Mouse (Mus musculus): ENCODE data around the gene Ccar1. TPM values are rescaled to one million over a fixed set of nuclear protein-coding genes. Genes with fewer than 3 reads are reported as not detected.
"Not testable (repeated sequence)": the region's sequence is repeated elsewhere in the genome, so short reads cannot be mapped to it uniquely, and the experiment has no call there.

Gene Ccar1
- total RNA-seq (2021) (100 to 1,000 TPM in 1 of 2 experiments, 10 to 100 TPM in 1; 48.2 to 114 TPM), polyA plus RNA-seq (2012; rRNA removed) (32.4 and 49.1 TPM in 2 replicates)
- long read RNA-seq, full-length matches to known transcripts = 11 of 23 reads
- long read RNA-seq, partial matches to known transcripts = 5 of 23 reads
- long read RNA-seq, other reads (novel, unspliced or antisense) = 7 of 23 reads

- peak; percentile 99 for DNase-seq
Observed at GRCm38 (mm10) chr10:62792177-62793090, at the start of gene Ccar1. Ccar1 (minus strand) TSS chr10:62792286.

DNA sequence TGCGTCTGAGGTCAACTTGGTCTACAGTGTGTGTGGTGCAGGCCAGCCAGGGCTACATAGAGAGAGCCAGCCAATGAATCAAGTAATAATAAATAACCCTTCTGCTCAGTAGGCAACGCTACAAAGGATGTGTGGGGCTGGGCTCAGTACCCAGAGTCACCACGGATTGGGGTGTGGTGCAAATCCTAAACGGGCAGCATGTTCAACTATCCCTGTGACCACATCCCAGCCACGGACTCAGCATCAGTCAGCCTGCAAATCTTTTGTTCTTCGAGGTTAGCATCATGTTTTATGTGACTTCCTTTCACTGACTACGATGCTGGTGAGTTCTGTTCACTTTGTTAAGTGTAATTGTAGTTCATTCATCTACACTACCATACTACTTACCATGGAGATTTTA, 48.6 kb upstream of the Ccar1 start:
- no peak for DNase-seq

DNA sequence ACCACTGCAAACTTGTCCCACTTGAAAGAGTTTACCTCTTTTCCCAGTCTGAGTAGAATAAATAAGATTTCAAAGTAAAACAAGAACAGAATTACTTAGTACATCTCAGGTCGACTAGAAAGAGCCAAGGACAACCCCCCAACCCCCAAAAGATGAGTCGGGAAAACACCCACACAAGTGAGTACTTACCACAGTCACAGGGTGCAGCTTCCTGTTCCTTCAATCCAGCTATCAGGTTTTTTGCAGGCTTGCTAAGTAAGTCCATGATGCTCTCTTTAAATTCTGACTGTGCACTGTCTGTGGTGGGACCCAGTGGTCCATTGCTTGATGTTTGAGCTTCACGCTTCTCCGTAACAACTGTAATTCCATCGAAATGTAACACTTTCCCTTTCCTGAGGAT, 45.9 kb upstream of the Ccar1 start:
- DNase-seq = no peak

- no peak for DNase-seq
Observed at GRCm38 (mm10) chr10:62832783-62833182, 40.7 kb upstream of the Ccar1 start.

DNA sequence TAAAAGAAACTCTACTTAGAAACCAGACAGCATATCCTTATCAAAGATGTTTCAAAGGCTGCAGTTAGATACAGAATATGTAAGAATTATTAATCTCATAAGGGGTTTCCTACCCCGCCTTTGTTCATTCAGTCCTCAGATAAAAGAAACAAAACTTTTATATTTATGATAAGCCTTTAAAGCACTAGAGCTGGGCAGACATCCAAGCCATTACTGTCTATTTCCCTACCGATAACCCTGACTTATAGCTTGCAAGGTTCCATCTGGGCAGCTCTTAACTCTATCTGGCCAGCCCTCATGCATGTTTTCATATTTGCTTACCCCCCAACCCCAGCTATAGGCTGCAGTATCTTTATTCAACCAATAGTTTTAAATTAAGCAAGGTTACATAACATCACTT, 39.5 kb upstream of the Ccar1 start:
- DNase-seq = no peak

GRCm38 (mm10) chr10:62824474-62824873, 32.4 kb upstream of the Ccar1 start:
- no peak for DNase-seq

DNA sequence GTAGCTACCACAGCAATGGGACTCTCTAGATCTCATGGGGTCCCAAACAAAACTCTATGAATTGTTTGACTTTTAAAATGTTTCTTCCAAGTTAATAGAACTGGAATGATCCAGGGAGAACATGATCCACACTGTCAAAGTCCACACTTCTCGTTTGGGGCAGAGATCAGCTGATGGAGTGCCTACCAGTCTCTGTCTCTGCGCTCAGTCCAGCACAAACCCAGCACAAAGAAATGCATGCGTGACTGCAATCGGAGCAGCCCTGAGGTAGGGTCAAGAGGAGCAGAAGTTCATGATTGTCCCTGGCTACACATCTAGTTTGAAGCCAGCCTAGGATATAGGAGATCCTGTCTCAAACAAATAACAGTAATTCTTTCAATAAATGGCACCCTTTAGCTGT, 31.3 kb upstream of the Ccar1 start:
- no peak for DNase-seq

DNA sequence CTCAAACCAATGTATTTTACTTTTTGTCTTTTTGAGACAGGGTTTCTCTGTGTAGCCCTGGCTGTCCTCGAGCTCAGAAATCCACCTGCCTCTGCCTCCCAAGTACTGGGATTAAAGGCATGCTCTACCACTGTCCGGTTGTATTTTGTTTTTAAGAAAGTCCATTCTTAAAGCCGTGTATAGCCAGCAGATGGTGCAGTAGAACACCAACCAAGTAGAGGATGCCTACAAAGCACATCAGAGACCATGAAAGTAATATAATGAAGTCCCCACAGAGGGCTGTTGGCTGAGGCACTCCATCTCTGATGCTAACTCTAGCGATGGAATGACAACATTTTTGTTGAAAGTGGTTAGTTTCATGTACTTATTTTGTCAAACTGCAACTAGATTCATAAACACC, 17.9 kb upstream of the Ccar1 start:
- DNase-seq = no peak

DNA sequence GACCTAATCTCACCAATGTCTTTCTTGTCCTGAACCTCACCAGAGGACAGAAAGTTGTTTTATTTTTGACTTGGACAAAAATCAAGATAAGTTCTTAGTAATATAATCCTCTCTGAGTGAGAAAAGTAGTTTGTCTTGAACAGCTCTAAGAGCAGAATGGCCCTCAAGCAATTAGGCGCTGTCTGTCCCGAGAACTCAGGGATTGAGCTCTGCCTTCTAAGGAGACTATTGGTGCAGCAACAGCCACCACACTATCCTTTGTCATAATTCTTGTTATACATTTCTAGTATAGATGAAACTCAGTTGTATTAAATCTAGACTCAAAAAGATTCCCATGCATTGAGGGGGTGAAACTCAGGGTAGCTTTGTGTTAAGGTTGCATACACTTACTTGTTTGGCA, 16.7 kb upstream of the Ccar1 start:
- DNase-seq = no peak

DNA sequence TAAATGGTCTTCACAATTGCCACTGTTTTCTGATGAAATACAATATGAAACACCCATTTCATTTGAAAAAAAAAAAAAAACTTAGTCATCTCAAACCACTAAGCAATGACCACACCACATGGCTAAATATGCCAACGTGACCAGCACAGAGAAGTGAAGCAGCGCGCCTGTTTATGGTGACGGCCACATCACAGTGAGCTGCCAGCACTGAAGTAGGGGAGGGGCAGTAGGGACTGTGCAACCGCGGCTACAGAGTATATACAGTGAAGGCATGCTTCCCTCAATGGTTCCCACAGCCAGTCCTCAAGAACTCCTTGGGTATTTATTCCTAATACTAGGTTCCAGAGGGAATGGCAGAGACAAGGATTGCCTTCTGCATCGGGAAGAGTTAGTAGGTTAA, 16.2 kb upstream of the Ccar1 start:
- no peak for DNase-seq

DNA sequence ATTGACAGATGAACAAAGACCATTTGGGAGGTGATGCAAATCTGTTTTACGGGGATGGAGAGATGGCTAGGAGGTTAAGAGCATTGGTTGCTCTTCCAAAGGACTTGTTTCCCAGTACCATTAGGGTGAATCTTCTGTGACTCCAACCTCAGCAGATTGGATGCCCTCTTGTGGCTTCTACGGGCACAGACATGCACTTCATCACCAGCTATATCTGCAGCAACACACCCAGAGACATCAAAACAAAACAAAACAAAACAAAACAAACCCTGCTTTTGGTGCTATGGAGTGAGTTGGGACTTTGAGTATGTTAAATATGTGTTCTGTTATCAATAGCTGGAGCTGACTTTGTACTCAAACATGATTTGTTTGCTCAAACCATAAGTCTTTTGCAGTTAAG, 12.0 kb upstream of the Ccar1 start:
- DNase-seq = no peak

GRCm38 (mm10) chr10:62803296-62803695, 11.2 kb upstream of the Ccar1 start:
- DNase-seq = no peak

DNA sequence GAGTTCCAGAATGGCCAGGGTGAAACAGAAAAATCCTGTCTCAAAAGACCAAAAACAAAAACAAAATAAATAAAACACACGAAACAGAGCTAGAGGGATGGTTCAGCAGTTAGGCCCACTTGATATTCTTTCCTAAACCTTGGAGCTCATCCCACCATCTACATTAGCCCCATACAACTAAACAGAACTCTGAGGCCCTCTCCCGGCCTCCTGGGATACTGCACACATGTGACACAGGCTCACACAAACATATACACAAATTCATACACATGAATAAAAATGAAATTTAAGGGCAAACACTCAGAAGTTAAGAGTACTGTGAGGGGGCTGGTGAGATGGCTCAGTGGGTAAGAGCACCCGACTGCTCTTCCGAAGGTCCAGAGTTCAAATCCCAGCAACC, 2.1 kb upstream of the Ccar1 start:
- no peak for DNase-seq

DNA sequence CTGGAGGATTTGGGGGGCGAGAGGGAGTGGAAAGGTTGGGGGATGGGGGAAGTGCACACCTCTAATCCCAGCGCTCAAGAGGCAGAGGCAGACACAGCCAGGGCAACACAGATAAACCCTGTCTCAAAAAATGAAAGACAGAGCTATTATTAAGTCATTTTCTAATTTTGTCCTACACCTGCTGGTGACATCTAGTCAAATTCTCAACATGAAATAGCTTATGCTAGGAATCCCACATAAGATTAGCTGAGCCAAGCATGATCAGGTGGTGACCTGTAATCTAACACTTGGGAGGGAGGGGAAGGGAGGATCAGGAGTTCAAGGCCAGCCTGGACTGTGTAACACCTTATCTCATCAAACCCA, 986 bp upstream of the Ccar1 start:
- no peak for DNase-seq

GRCm38 (mm10) chr10:62791251-62792176, 572 bp downstream of the Ccar1 start:
- no peak for DNase-seq

GRCm38 (mm10) chr10:62781776-62782175, 10.3 kb downstream of the Ccar1 start:
- not testable (repeated sequence) for DNase-seq

GRCm38 (mm10) chr10:62750781-62751180, 41.3 kb downstream of the Ccar1 start:
- no peak for DNase-seq

- no peak for DNase-seq
Observed at GRCm38 (mm10) chr10:62739961-62740737, 51.9 kb downstream of the Ccar1 start.

GRCm38 (mm10) chr10:62736965-62737688, 55.0 kb downstream of the Ccar1 start:
- no peak for DNase-seq

DNA sequence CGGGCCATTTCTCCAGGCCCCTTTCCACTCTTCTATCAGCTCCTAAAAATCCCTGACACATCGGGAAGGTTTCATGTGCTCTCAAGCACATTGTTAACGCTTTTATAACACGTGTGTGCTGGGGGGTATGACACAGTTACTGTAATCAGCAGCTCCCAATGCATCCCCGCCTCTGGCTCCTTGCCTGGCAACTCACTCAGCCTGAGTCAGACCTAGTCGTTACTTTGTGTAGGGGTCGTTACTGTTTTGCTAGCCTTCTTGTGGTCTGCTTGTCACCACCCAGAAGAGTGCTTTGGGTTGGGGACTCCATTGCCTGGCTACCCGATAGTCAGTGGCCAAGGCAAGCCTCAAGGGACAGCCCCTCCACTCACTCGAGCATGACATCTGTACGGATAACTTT, 61.3 kb downstream of the Ccar1 start:
- no peak for DNase-seq
